In genomic region chr16:10719971-10720370, GRCm38 (mm10) we compare ENCODE assay signal across 9 mouse cellular contexts.
A peak's percentile ranks its signal among the peaks of the same experiment; 100 is the strongest.
DNase-seq lines count a peak whose midpoint lies in the region.
"Had no signal": no experiment of that assay in that cellular context is flagged by ENCODE, and none has a peak within 500 bp of the region (broad histone marks: within the 10 kb centered on the region; RNA-seq: fewer than 3 reads in every experiment).

No protein-coding gene starts in this region.

- DNase-seq in heart, adult 9 months (ENCODE audit: low spot score in 2 of 2) = peak; percentile 16 to 42
- DNase-seq in heart, adult 8-10 months (ENCODE audit: low spot score) = no peak
- peak; percentile 35 for DNase-seq in thymus, postnatal 4 days
- DNase-seq in thymus, postnatal 36 days = no peak
- peak; percentile 89 to 95 for DNase-seq in cerebellum, postnatal 10 days
- peak; percentile 49 for DNase-seq in retina, postnatal 1 day
- DNase-seq in liver = no peak
- no peak for DNase-seq in ovary, adult 18-20 months (ENCODE audit: low spot score)
- DNase-seq: liver, embryonic 13.5 days had no signal

Comparison
In these comparisons a context has a peak if more than half of its experiments do, and no peak if none do; other contexts are left out.
1. DNase-seq: peak in heart, adult 9 months (2 of 2), thymus, postnatal 4 days (single experiment), cerebellum, postnatal 10 days (2 of 2) and retina, postnatal 1 day (single experiment); none in heart, adult 8-10 months (single experiment), thymus, postnatal 36 days (0 of 2), liver (single experiment) and ovary, adult 18-20 months (single experiment).